Mouse (Mus musculus): ENCODE results near the gene Mbnl3.

Mbnl3 gene

DNA sequence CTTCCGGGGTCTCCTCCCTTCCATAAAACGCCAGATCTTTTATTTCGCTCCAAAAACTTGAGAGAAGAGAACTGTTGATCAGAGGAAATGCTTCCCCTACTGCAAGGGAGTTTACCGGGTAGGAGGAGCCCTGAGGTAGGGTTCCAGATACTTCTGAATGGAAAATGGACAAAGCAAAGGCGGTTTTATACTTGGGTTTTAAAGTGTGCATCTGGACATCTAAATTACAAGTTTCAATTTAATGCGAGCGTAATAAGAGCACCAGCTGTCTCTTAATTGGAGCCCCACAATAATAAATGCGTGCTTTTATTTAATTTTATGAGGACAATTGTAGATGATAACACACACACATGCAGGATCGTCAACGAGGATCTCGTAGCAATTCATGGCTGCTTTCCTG lies at the start of gene Mbnl3:
Gene Mbnl3 (minus strand): TSS at position 101 of the 400 bp plus-strand sequence.
- DNase-seq (ENCODE audit: low read depth, low spot score) = no peak

DNA sequence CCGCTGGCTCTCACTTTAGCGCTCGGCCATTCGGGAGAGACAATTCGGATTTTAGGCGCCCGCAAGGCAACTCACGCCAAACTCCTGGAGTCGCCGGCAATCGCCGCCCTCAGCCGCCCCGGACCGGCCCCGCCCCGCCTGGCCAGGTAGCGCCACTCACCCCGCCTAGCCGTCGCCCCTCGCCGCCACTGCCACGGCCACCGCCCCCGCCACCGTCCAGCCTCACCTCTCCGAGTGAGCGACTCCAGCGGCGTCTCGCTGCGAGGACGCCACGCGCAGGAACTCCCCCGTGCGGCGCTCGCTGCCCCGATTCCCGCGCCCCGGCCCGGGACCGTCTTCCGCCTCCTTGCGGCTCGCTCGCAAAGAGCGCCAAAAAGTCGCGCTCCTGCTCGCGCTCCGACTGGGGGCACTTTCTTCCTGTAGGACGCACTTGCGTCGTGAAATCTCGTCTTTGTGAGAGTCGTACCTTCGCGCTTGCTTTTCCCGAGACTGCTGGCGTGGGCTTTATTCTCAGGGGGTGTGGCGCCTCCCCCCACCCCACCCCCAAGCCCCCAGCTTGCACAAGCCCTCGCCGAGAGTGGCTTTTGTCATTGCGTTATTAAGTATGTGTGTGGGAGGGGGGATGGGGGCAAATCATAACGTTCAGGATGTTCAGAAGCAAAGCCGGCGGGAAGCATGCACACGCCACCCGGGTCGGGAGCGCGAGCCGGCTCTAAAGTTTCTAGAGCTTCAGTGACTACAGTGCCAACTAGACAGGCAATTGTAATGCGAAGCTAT lies 596 bp downstream of the Mbnl3 start:
- DNase-seq (ENCODE audit: low read depth, low spot score) = peak; percentile 73

DNA sequence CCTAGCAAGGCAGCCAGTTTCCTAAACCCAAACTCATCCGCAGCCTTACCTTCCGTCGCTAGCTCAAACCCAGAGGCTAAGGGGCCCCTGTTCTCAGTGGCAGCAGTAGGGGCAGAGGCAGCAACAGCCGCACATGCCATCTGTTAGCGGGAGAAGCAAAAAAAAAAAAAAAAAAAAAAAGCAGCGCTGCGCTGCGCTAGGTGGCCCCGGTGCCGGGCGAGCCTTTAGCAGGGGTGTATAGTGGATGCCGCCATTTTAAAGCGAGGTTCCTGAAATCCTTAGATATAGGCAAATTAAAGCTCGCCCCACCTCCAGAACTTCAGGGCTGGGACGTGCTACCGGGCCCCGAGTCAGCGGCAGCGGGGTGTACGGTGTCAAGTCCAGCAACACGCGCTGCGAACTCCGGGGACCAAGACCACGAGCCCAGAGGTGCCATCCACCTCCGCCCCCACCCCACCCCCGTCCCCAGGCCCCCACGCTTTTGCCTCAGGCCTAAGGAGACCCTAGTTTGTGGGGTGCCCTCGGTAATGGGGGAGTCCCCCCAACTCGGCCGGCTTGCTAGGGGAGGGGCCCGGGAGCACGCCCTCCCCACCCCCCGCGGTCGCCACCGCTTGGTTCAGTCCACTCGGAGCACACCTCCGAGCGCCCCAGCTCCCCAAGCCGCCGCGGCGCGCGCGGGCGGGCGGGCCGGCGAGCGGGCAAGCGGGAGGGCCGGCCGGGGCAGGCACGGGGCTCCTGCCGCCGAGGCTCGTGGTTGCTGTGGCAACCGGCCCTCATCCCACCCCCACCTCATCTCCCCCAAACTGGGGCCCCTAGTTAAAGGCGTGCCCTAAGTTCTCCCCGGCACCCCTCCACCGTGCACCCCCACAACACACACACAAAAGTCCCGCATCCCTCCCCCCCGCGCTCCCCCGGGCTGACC lies 1.4 kb downstream of the Mbnl3 start:
- peak; percentile 57 for DNase-seq (ENCODE audit: low read depth, low spot score)

DNA sequence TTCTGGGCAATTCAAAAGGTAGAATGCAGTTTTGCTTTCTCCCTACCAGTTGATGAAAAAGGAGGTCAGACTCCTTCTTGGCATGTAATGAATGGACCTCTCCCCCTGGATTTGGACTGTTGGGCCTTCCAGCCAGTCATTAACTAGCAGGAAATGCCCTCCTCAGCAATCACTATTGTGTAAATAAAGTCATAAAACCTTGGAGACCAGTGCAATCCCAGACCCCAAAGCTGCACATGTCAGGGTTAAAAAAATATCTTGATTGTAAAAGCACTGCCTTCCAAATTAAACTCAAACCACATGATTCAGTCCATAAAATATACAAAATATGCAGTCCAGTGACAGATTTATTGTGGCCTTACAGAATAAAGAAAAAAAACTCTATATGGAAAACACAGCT lies 9.3 kb downstream of the Mbnl3 start:
- no peak for DNase-seq (ENCODE audit: low read depth, low spot score)

DNA sequence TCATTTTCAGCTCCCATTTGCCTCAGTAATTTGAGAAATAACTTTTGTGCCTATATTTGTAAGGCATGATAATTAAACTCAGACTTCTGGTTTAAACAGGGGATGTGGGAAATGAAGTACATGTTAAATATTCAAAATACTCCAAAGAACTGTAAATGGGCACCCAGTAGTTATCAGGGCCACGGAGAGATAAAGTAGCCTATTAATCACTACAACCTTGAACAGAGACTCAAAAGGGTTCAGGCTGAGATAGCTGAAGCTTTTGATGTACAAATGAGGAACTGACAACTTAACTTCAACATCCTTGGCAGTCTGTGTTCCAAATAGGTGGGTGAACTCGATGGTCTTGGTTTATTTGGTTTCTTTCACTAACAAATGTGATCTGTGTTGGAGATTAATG lies 34.4 kb downstream of the Mbnl3 start:
- DNase-seq (ENCODE audit: low read depth, low spot score) = no peak

DNA sequence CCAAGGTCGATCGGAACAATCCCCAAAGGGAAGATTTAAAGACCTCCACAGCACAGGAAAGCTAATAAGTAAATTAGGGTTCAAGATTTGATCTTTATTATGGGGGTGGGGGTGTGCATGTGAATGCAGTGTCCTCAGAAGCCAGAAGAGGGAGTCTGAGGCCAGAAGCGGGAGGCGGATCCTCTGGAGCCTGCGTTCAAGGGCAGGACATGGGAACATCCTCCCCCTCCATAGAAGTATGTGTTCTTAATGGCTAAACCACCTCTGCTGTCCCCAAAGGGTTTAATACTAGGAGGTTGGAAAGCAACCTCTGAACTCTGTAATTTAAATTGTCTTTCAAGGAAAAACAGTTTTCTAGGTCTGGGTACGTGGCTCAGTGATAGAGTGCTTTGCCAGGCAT lies 34.9 kb downstream of the Mbnl3 start:
- peak; percentile 21 for DNase-seq (ENCODE audit: low read depth, low spot score)

DNA sequence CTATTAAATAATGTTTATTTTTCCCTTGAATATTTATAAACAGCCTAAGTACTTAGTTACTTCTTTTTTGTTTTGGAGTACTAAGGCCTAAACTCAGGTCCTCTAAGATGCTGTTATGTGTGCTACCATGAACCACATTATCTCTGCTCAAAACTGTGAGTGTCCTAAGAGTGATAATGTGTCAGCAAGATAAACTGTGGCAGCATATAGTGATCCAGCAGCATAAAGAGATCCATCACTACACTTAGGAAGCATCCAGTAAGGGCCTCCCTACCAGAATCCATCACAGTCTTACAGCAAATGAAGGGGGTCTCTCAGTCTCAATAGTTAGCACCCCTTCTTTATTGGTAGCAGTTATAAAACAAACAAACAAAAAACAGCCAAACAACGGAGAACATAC lies 35.9 kb downstream of the Mbnl3 start:
- no peak for DNase-seq (ENCODE audit: low read depth, low spot score)

DNA sequence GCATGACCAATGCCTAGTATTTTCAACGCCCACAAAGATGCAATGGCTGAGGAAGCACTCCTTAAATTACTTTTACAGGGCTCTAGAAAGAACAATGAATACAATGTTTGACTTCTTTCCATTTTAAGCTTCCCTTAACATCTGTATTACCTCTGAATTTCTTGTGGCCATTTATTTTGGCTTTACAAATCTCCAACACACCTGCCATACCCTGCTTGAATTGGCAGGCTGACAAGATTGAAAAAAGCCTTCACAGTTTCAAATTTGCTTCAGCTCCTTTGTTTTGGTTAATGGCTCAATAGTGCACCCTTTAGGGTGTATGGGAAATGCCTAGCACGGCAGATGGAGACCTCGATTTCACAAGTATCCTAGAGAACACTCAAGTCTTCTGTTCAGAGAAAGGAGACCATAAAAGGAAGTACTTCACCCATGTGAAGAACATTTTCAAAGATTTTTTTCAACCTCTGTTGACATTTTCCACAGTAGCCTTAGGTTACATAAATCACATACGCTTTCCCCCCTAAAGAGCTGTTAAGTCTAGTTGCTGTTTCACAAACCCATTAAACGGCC lies 36.8 kb downstream of the Mbnl3 start:
- DNase-seq (ENCODE audit: low read depth, low spot score) = no peak

DNA sequence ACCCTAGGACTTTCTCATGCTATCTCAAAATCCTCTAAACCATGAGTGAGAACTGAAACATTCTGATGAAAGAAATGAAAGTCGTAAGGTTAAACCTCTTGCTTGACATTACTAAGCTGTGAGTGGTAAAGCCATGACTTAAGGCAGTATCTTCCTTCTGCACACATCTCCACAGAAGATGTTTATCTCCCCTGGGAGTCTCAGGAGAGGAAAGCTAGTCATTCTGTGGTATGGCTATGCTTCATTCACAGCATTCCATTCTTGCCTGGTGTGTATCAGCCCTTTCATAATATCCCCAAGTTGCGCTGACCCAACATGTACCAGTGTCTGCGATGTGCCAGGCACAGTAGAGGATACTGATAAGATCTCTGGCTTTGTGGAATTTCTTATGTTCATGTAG lies 38.4 kb downstream of the Mbnl3 start:
- no peak for DNase-seq (ENCODE audit: low read depth, low spot score)

DNA sequence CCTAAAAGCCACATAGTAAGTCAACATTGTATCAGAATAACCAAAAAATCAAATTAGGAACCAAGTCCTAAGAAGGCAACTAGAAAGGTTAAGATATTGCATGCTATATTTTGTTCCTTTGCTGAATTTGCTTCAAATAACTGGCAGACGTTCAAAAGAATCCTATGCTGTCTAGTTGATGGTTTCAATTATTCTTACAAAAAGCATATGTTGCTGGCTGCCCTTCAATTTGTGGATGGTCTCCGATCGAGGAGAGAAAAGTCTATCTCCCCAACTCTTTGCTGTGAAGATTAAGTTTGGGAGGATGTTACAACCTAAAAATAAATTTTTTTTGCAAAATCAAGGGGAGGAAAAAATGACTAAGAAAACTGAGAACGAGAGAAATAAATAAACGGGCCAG lies 41.6 kb downstream of the Mbnl3 start:
- no peak for DNase-seq (ENCODE audit: low read depth, low spot score)

DNA sequence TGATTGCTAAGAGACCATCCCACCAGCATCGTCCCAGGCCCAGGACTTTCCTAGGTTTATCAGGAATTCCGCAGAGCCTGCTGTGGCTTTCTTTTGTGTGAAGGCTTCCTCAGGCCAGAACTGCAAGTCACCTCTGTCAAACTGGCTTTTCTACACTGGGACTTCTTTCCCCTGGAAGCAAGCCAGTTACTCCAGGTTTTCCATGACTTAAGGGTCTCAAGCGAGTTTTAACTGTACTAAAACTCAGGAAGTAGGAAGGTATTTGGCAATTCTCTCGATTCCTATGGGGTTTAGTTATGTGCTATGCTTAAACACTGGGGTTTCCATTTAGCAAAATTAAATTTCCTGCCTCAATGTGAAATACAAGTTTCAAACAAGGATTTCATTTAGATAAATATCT lies 57.9 kb downstream of the Mbnl3 start:
- DNase-seq (ENCODE audit: low read depth, low spot score) = no peak

DNA sequence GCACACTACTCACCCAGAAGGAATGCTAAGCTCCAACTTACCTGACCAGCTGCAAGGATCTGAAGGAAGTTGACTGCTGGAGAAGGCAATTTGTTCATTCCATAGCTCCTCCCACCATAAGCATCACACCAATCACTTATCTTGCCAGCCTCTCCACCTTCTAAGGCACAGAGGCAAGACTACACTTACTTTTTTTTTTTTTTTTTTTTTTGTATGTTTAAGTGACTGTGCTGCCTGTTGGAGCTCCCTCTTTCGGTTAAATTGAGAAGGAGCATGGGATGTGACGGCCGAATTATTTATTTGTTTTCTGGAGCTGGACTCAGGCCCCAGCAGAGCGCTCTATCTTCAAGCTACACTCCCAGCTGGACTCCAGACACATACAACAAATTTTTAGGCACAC lies 60.0 kb downstream of the Mbnl3 start:
- DNase-seq (ENCODE audit: low read depth, low spot score) = peak; percentile 38

DNA sequence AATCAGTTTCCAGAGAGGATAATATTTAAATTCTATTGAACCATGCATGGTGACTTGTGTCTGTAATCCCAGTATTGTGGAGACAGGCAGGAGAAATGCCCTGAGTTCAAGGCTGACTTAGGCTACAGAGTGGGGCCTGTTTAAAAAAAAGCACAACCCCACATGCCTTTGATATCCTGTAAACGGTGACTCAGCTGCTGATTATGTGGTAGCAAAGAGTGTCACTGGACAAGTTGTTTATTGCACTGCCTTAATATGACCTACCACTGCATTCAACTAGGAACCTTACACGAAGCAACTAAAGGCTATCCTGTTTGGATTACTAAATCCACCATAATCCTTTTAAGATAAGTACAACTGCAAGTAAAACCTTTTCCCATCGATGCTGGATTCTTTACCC lies 66.3 kb downstream of the Mbnl3 start:
- no peak for DNase-seq (ENCODE audit: low read depth, low spot score)

DNA sequence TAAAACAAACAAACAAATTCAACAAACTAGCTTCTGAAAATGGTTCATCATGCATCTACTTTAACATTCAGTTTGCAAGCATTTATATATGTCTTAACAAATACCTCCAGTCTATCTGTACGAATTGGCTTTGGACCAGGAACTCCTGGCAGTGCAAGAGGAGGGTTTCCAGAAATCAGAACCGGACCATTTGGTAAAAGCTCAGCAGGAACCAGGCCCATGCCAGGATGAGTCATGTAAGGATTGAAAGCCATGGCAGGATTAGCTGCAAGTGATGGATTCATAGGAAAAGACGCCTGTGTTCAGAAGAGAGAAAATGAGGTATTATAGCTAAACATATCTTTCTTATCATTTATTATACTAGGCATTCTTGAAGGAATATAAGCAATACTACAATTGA lies 75.0 kb downstream of the Mbnl3 start:
- DNase-seq (ENCODE audit: low read depth, low spot score) = no peak

DNA sequence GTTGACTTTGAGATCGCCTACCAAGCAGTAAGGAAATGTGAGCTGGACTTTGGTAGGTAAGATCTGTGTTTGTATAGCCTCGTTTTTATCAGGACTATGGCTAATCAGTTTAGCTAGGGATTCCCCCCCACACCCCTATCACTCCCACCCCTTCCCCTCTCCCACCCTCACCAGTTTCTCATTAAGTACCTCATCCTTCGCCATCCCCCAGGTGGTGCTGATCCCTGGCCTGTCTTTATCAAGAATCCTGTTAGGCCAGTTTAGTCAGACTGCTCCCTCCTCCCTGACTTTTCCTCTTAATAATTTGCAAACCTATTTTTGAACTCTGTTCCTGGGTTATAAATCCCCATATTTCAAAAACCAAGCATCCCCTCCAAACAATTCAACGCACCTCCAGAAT lies 103.6 kb downstream of the Mbnl3 start:
- no peak for DNase-seq (ENCODE audit: low read depth, low spot score)

DNA sequence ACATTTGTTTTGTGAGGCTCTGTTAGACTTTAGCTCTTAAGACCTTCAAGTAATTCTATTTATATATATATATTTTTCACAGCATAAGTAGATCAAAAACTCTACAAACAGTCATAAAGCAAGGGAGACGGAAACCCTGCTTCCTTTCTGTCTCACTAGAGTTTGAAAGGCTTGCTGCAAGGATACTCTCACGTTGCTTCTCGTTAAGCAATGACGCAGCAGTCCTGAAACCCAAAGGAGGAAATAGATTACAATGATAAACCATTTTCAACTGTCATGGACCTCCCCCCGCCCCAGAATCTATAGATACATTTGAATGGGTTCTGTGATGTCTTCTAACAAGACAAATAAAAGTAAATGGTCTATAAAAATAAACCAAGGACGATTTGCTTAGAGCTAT lies 121.4 kb downstream of the Mbnl3 start:
- DNase-seq (ENCODE audit: low read depth, low spot score) = no peak

DNA sequence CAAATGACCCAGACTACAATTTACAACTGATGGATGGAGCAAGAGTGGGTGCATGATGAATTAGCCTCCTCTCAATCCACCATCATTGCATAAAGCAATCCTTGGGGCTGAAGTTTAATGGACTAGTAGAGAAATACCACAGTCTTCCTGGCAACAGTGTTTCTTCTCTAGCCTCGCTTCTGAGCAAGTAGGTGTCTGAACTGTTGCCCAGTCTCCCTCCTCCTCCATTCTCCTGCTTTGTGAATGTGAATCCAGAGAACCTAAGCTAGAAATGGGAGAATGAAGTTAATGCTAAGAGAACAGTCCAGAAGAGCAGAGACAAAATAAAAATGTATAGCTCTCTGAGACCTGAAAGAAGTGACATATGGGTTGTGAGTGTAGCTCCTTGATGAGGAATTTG lies 122.1 kb downstream of the Mbnl3 start:
- DNase-seq (ENCODE audit: low read depth, low spot score) = no peak

DNA sequence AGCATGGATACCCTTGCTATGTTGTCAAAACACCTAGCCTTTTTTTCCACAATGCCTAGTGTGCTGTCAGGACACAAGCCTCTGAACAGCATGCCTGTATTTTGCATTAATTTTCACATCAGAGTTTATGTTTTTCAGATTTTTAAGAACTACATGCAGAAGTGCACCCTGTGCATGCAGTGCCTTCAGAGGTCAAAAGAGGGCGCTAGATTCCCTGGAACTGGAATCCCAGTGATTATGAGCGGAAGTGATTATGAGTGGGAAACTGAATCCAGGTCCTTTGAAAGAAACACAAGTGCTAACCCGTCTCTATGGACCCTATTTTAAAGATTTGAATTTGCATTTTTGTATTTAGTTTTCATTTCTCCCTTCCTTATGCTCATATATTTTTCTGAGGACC lies 129.6 kb downstream of the Mbnl3 start:
- DNase-seq (ENCODE audit: low read depth, low spot score) = peak; percentile 18
